Mouse (Mus musculus) right cerebral cortex, adult 2 months (tissue): Measurements from ENCODE around the gene Cmya5.

Experiments
- DNase-seq, 2 experiments: peaks; one replicate each; pipeline ENCODE4 v3.0.0; 2021 to 2022; ENCODE audit warnings: low spot score in 2 of 2

Gene Cmya5

DNA sequence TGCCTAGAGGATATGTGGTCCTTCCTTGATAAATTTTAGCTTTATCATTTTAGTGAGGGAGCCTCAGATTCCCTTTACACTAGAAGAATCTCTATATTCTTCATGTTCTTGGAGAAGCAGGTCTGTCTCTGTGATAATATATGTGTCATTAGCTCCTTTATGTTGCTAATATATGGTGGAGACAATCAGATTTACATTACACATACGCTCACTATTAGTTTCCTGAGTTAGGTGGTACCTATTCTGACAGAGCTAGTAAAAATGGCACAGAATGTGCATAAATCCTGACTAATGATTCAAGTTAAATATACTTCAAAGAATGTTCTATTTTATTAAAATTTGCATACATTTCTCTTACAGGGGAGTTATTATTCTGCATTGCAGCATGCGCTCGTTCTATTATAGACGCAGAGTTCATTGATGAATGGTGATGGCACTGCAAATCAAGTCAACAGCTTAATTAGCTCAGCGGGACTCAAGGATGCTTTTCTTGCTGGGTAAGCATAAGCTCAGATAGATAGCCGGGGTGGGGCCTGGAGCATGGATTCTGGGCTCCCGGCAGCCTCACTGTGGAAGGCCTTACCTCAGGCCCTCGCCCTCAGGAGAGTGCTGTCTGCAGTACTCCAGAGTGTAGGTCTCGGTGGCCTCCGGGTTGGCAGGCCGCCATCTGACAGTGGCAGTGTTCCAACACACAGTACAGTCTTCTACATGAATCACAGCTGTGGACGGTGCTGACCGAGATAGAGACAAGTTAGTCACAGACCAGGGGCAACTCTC is 81.5 kb downstream of the Cmya5 start:
- DNase-seq = peak in 1 of 2 experiments; percentile 69

DNA sequence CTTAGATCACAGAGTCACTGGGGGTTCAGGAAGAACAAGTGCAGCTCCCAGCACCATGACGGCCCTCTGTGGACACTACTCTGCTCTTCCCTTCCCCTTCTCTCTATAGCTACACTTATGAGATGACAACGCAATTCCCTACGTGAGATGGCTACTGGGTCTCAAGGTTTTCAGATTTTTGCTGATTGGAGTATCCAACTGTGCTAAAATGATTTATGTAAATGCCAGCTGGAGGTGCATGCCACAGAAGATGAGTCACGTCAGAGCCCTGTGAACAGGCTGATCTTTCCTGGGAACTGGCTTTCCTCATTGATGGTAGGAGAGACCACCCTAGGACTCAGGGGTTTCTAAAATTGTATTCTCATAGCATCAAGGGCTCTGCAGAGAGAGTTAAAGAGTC is 83.2 kb downstream of the Cmya5 start:
- no peak for DNase-seq

DNA sequence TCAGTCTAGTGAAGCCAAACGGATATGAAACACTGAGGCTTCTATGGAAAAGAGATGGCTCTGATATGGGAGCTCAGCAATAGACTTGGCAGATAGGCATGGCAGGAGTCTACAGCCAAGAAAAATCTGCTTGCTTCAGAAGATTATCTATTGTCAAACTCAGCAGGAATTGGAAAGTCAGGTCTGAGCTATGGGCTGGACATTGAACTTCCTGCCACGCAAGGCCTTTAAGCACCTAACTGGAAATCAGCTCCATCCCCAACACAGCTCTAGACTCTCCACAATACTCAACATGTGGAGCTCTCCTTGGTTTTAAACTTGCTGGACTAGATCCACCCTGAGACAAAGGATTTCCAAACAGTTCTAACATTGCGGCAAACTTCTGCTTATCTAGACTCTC is 84.1 kb downstream of the Cmya5 start:
- no peak for DNase-seq

DNA sequence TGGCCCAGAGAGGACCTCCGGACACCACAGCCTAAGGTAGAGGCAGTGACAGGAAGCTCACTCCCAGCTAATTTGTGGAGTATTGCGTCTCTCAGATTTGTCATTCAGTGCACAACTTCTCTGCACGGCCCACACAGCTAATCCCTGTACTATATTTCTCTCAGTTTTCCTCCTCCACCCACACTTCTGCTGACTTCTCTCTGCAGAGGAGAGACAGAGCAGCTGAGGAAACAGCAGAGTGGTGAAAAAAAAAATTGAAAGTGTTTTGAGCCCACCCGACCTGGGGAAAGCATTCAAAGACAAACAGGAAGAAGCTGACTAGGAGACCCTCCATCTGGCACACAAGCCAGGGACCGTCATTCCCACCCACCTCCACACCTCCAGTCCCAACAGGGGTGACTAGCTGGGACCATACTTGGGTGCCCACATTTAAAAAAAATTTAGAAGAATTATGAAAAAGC is 85.9 kb downstream of the Cmya5 start:
- DNase-seq = peak; percentile 70 to 72

DNA sequence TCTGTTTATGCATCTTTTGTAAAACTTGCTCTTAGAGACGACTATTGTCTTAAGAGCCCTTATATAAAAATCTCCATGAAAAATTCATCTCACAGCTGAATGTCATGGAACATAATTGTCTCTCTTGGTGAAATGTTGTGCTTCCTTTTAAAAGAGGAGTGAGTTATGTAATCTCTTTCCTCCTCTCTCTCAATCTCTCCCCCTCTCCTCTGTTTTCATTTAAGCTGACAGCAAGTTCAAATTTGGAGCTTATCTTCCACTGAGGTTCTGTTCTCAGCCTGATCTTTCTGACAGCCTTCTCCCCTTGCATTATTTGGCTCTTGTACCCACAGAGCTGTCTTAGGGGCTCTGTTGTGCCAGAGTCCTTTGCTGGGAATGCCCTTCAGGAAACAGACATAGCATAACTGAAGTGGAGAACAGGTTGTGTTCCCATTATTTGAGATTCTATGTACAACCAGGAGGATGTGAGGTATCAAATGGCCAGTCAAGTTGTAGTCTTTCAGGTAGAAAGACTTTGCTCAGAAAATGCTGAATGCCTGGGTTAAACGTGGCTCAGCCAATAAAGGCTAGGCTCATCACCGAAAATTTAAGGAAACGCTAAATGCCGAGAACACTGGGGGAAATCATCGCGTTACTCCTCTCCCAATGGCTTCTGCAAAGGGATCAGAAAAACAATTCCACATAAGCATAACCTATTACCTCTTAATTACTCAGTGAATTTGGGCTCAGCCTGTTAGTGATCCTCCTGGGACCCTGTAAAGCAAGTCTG is 86.8 kb downstream of the Cmya5 start:
- no peak for DNase-seq

DNA sequence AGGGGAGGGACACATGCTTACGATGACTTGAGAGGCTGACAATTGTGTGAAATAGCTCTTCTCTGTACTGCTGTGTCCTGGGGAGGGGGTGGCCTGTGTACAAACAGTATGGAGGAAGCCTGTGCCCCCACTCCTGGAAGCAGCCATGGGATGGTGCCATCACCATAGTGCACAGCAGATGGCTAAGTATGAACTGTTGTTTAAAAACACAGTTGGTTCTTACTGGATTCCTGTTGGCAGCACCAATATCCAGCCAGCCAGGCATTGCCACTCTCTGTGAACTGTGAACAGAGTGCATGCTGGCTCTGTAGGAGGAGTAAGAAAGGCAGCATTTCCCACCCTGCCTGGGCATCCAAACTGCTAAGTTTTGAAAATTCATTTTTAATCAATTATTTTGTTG is 88.4 kb downstream of the Cmya5 start:
- no peak for DNase-seq

DNA sequence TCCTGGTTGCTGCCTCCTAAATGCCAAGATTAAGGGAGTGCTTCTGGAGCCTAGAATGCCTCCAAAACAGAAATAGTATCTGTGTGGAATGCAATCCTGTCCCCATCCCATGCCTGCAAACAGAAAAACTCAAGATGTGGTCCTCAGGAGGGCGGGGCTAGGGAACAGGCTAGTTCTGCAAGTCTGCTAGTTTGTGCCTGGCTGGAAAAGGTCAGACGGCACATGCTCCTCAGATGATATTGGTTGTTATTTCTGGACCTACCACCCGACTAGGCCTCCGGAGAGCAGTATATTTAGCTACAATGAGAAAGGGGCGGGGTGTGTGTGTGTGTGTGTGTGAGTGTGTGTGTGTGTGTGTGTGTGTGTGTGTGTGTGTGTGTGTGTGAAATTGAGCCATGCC is 93.0 kb downstream of the Cmya5 start:
- no peak for DNase-seq

DNA sequence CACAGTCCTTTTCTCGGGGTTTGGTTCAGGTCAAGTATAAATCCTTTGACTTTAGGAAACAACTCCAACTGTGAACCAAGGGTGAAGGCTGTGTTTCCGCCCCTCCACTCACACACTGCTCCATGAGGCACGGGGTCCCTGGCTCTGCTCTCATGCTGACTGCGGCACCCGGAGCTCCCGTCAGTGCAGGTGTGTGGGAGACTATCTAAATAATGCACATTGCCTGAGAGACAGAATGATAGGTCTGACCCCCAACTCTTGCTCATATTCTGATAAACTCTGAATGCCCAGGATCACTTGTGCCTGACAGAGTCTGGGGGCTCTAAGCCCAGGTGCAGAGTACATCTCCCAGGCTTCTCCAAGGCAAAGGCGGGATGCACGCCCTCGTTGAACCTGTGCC is 103.5 kb downstream of the Cmya5 start:
- no peak for DNase-seq

DNA sequence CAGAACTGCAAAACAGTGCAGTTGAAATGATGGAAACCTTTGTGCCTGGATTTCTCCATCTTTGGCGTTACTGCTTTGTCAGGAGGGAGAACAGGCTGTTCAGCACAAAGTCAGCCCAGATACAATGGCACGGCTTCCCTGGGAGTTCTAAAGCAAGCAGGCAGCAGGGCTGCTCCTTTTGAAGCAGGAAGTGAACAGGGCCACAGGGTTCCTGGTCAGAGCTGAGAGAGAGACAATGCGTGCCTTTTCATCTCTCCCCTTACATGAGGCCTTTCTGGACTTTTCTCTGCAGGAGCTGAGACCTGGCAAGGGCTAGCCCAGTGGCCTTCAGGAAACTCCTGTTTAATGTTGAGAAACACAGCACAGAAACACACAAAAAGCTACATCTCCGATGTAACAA is 108.3 kb downstream of the Cmya5 start:
- DNase-seq = no peak

DNA sequence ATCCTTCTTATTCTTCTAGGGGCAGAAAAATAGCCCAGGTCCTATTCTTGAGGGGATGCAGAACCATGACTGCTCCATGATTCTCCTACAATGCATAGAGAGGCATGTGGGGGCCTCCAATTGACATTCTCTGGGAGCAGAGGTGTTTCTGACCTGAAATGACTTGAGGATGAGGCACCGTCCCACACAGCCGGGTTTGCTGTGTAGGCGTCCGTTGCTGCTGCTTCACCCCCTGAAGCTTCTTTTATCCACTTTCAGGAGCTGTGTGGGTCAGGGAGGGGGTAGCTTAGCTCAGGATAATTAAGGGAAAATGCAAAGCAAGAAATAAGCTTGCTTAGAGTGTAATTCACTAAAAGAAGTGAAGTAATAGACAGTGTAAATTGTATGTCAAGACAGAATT is 115.2 kb downstream of the Cmya5 start:
- peak in 1 of 2 experiments; percentile 38 for DNase-seq

DNA sequence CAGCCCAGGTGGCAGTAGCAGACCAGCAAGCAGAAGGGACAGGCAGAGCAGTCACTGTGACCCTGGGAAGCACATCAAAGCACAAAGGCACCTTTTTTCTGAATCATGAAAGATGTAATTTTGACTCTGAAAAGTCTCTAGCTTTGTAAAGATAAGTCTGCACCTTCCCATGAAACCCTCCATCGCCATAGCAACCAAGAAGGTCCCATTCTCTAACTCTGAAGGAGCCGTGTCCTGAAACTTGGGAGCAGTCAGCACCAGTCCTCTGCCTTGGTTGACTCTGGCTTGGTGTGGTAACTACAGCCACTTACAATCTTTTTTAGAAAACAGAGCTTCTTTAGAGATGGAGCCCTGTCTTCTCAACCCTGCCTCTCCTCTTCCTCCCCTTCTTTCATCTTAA is 119.7 kb downstream of the Cmya5 start:
- no peak for DNase-seq

DNA sequence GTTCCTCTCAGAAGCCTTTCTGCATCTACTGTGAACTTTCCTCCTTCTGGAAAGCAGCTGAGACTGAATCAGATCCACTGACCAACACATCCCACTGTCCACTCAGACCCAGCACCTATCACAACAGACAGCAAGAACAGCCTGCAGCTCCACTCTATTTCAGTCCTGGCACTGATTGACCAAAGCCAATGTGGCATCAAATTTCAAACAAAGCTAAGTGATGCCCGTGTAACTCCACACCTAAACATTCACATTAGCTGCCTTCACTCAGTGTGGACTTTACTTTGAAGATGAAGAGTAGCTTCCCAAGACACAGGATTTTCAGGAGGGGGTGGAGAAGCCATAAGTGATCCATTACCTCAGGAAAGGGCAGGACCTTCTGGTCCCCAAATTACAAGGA is 122.4 kb downstream of the Cmya5 start:
- DNase-seq = no peak

DNA sequence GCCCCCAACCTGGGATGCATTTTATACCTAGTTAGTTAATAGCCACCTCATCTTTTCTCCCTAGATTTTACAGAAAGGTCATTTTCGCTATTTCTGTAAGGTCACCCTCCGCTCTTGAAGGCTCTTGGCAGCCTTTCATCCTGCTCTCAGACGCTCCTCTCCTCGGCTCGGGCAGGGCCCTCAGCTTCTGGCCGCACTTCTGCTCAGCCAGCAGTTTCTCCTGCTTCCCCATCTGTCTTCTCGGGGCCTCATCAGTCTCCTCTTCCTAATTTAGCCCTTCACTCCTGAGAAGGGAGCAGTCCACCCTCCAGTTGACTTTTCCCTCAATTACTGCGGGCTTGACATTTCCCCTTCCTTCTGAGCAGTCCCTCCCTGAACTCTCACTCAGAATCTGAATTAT is 131.6 kb downstream of the Cmya5 start:
- DNase-seq = no peak

DNA sequence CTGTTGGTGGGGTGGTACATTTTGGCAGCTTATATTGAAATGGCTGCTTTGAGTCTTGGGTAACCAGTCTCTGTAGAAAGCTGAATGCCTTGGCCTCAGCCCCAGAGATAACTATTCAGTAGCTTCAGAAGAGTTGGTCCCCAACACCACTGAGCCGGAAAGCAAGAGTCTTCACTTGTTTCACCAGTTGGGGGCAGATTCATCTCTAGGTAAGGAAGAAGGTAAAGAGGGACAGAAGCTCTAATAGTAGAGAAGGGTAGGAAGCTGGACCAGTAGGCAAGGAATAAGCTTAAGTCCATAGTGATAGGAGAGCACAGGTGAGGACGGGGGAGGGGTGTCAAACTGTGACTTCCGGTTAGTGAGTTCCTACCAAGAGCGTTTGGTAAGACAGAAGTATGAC is 133.2 kb downstream of the Cmya5 start:
- no peak for DNase-seq

DNA sequence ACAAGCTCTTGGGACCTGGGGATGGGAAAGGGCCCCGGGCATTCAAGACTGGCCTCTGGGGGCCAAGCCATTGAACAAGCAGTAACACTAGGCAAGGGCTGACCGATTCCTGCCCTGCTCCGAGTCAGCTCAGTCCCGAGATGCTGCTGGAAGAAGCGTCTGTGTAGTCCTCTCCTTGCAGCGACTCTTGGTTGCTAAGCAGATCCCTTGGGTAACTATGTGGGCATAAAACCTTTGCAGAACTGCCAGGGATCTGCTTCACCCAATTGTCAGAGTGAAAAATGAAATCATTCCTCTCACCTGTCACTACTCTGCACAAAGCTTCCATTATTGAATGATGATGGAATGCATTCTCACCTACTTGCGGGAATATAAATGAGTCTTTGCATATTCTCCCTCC is 134.0 kb downstream of the Cmya5 start:
- DNase-seq = peak; percentile 63 to 70

DNA sequence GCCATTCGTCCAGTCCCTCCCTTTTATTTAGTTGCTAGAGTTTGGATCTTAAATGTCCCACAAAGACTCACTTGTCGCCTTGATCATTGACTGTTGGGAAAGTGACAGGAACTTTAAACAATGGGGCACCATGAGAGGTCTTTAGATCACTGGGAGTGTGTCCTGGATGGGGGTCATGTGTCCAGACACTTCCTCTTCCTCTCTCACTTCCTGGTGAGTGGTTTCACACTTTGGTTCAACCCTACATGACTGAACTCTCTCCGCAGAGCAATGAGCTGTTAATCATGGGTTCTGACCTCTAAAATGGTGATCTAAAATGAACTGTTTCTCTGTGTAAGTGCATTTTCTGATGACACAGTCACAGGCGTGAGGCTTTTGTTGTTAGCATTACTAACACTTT is 137.4 kb downstream of the Cmya5 start:
- no peak for DNase-seq

DNA sequence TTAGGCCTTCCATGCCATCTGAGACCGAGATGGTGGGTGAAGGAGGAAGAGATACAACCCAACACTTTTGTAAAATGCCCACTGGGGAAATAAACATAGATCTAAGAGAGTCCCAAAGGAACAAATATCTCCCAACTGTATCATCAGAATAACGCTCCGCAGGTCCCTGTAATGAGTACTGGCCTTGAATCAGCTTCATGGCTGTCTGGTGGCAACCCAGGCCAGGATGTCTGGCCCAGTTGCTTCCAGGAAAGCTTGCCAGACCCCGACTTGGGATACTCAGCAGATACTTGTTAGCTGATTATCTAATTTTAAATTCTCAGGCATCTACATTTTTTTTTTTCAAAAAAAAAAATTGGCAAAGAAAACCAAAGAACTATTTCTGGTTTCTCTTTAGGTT is 138.2 kb downstream of the Cmya5 start:
- DNase-seq = no peak

DNA sequence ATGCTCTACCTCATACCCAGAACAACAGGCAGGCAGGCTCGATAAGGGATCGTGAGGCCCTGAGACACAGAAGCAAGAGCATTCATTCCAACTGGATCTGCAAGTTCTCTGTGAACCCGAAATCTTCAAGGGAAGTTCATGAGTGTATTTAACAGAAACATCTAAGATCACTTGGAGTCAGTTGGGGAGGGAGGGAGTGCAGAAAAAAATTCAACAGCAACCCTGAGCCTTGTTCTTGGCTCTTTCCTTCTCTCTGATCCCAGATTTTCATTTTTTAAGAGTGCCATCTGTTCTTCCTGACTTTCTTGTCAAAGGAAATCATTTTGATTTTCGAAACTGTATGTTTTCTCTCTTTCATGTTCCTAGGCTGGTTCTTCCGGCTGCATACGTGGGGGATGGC is 140.5 kb downstream of the Cmya5 start:
- DNase-seq = no peak

DNA sequence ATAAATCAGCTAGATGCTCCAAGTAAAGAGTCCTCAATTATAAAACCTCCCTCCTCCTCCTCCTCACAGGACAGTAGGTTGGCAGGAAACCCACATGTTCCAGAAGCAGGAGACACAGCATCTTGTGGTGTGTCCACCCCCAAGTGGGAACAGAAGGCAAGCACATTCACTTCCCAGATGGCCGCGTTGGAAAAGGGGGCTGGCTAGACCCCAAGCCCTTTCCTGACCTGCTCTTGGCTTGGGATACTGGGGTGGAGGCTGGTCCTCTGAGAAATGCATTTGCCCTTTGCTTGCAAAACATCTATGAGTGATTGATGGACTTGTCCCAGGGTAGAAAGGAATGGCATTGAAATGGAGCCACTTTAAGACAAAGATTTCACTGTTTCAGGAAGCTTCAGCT is 142.1 kb downstream of the Cmya5 start:
- DNase-seq = peak in 1 of 2 experiments; percentile 56

DNA sequence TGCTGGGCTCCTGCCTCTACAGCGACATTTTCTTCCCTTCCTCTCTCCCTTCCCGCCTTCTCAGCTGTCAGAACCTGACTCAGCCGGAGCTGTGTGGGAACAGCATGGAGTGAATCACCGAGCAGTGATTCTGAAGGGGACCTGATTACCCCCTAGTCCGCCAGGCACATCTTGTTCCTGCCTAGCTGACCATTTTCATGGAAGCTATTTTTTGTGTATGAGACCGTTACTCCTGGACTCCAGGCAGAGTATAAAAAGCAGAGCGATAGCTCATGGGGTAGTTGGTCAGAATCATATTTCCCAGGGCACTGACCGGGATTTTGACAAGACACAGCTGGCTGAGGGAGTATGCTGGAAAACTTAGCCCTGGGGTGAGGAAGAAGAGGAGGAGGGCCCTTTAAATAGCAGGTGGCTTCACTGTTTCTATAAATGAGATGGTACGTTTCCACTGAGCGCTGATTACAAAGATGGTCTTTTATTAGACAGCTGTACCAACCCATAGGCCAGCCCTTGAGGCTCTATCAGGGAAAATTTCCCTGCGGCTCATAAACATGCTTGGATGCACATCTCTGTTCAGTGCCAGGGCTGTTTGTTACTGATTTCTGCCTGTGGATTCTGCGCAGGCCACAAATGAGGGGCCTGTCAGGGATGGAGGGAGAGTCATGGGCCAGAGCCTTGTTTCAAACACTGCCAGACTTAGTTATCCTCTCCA is 143.7 kb downstream of the Cmya5 start:
- peak; percentile 68 to 72 for DNase-seq

DNA sequence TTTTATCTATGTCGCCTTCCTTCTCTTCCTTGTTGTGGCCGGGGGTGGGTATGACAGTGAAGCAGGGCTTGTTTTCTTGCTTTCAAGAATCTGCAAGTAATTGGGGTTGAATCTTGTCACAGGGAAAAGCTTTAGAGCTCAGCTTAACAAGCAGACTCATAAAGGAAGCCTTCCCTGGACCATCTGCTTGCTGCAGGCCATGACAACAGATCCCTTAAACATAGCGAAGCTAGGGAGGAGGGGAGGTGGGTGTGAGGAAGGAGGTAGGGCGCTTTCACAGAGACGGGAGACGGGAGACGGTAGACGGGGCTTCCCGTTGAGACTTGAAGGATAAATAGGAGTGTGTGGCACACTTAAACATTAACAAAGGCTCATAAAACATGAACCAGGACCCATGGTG is 144.7 kb downstream of the Cmya5 start:
- peak; percentile 80 for DNase-seq

DNA sequence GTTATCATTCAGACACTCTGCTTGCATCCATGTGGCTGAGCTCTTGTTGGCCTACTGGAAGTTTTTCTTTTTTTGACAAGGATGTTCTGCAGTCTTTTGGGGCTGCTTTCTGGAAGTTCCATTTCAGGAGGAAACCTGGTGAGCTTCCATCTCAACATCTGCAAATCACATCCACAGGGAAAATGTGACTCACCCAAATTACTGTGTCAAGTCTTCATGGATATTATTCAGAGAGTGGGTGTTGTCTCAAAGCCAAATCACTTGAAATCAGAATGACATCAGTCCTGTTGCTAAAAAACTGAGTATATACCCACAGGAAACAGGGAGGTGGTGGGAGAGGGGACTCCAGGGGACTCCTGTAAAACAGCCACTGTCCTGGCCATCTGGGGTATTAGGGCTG is 149.8 kb downstream of the Cmya5 start:
- DNase-seq = no peak

DNA sequence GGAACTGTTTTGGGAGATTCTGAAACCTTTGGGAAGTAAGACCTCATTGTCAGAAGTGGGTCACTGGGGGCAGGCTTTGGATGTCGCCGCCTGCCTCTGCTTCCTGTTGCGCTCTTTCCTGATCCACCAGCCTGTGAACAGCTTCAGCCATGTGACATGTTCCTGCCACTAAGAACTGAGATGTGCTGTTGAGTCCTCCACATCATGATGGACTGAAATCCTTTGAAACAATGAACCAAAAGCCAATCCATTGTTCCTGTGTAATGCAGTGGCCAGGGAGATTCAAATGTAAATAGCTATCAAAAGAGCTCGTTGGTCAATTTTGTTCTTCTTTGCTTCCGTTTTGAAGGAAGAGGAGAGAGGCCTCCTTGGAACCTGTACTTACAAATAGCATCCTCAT is 151.7 kb downstream of the Cmya5 start:
- DNase-seq = no peak
